Mouse (Mus musculus) mouse trophoblast stem cell (cell line): ENCODE measurements around the gene Sec14l1.

Experiments used
- in situ Hi-C, 2 experiments: fragments of 300-500 bp; cut with MseI, MboI; formaldehyde crosslinking; loops; 2 replicates in 1 of 2; 3 replicates in 1 of 2; pipeline ENCODE4 v1.15.1; 2025

Gene Sec14l1

DNA sequence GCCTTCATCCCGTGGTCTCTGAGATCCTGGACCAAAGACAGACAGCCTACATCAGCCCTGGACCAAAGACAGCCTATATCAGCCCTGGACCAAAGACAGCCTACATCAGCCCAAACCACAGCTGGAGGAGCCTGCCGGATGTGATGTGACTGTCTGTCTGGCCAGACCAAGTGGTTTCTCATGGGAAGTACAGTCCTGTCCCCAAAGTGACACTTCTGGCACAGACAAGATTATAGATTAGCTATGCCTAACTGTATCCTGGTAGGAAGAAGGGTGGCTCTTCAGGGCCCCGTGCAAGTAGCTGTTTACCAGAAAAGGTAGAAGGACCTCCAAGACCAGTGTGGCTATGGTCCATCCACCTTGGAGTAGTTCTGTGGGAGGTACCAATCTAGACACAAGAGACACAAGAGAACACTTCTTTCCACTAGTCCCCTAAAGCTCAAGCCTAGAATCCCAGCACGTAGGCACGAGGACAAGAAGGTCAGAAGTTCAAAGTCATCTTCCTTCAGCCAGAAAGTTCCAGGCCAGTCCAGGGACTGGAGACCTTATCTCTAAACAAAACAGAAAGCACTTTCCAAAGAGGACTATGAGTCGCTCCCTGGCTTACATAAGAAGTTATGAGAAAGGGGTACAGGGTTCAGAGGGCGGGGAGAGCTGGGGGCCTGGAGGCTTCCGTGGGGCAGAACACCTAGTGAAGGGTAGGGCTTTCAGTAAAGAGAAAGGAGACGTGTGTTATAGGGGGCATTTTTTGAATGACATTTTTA lies 27.8 kb upstream of the Sec14l1 start:
- in situ Hi-C loops, result no loop called here

- in situ Hi-C loops, result no loop called here
Measured at GRCm38 (mm10) chr11:117088271-117088991, 26.5 kb upstream of the Sec14l1 start.

DNA sequence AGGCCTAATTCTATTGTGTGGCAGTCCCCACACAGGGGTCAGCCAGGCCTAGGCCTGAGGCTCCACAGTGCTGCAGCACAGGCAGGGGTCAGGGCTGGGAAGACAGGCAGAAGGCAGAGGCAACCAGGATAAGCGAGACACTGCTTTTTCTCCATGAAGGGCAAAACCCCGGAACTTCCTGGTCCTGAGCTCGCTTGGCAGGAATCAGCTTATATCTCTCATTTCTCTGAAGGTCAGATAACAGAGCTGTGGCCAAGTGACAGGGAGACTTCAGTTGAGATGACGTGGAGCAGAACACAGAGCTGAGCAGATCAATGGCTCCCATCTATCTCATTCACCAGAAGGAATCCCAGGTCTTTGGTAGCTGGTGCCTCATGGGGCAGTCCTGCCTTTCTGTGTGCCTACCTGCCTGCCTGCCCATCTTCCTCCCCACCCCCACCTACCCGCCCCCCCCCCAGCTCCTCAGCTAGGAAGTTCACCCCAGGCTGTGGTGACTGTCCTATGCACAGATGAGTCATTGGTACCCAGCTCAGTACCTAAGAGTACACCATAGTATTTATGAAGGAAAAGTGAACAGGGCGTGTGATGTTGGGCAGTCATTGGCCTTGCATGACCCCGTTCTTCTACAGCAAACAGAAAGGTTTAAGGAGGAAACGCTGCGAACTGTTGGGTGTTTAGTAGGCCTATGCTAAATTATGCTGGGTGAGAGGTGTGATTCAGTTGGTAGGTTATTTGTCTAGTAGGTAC lies 25.1 kb upstream of the Sec14l1 start:
- in situ Hi-C loops, result no loop called here

GRCm38 (mm10) chr11:117091406-117091805 lies 23.6 kb upstream of the Sec14l1 start:
- in situ Hi-C loops, result no loop called here

- in situ Hi-C loops, result no loop called here
Measured at GRCm38 (mm10) chr11:117091845-117092244, 23.1 kb upstream of the Sec14l1 start.

GRCm38 (mm10) chr11:117092711-117093110 lies 22.3 kb upstream of the Sec14l1 start:
- in situ Hi-C loops, result no loop called here

- in situ Hi-C loops, result no loop called here
Measured at GRCm38 (mm10) chr11:117093900-117094552, 20.9 kb upstream of the Sec14l1 start.

GRCm38 (mm10) chr11:117094646-117095045 lies 20.3 kb upstream of the Sec14l1 start:
- in situ Hi-C loops, result no loop called here

GRCm38 (mm10) chr11:117097021-117097420 lies 17.9 kb upstream of the Sec14l1 start:
- in situ Hi-C loops, result no loop called here

DNA sequence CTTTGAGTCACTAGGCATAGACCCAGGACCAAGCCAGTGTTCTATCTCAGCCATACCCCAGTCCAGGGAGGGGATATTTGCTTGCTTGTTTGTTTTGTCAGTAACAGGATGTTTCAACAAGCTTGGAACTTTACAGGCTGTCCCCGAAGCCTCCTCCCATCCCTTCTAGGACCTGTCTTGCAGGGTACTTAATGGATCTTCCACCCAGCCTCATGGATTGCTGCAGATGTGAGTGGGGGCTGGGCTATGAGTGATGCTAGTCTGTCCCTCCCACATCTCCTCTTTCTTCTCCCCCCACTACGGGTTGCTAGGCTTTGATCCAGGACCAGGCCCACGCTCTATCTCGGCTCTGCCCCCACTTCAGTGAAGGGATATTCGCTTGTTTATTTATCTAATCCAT lies 16.8 kb upstream of the Sec14l1 start:
- in situ Hi-C loops, result no loop called here

DNA sequence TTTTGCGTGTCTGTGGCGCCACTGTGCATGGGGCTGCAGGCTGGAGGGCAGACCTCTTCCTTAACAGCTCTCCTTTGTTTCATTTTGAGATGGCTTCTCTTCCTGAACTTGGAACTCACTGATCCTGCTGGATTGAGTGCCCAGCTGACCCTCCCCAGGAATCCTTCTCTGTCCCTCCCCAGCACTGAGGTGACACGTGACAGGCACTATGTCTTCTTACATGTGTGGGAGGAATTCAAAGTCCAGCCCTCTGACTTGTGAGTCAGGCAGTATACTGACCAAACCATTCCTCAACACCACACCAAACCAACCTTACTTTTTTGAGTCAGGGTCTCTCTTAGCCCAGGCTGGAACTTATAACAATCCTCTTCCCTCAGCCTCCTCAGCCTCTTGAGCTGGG lies 16.2 kb upstream of the Sec14l1 start:
- in situ Hi-C loops, result no loop called here

DNA sequence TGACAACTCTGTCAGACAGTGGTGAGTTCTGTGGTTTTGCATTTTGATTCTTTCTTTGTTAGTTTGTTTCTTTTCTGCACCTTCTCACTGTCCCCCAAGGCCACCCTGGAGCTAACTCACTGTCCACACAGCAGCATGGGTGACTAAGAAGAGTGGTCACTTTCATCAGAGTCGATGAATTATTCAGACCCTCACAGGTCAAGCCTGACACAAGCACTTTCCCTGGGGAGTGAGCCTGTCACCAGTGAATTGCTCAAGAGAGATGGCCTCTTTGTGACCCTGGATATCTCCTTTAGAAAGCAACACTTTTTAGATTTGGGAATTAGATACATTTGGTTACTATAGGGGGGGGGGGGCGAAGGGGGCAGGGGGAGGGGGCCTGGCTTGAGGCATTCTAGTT lies 15.6 kb upstream of the Sec14l1 start:
- in situ Hi-C loops, result no loop called here

DNA sequence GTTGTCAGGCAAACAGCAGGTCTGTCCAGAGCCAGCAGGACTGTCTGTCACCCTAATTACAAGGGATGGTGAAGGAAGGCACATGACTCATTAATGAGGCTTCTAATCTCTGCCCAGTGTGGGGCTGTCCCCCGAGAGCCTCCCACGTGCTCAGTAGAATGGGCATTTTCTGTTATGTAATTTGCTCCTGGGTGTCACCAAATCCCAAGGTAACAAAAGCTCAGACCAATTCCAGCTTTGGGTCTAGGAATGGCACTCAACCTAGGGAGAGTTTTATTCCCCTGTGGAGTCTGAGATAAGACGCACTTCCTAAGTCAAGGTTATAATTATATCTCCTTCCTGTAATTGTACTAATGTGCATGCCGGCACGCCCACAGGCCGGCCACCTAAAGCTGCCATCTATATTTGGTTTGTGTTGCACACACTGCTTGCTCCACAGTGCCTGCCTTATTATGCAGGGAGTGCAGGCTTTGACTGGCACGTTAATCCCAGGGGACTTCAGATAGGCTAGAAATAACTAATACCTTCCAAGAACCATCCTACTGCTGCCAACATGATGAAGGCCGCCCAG lies 13.5 kb upstream of the Sec14l1 start:
- in situ Hi-C loops, result no loop called here

- in situ Hi-C loops, result no loop called here
Measured at GRCm38 (mm10) chr11:117101925-117102717, 12.8 kb upstream of the Sec14l1 start.

DNA sequence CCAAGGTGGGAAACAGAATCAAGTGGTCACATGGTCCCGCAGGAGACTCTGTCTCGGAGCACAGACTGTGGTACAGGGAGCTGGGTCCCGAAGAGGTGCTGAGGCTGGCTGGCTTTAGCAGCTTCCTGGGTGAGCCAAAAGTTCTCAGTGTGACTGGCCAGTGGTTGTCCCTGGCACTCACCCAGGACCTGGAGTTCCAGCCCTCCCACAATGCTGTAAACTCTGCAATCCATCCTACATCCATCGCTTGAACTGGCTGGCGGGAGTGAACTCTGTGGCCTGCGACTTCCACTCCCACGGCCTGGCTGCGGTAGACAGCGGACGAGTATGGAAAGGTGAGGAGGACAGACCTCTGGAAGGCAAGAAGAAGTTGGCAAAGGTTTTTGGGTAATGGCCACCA lies 11.4 kb upstream of the Sec14l1 start:
- in situ Hi-C loops, result no loop called here

DNA sequence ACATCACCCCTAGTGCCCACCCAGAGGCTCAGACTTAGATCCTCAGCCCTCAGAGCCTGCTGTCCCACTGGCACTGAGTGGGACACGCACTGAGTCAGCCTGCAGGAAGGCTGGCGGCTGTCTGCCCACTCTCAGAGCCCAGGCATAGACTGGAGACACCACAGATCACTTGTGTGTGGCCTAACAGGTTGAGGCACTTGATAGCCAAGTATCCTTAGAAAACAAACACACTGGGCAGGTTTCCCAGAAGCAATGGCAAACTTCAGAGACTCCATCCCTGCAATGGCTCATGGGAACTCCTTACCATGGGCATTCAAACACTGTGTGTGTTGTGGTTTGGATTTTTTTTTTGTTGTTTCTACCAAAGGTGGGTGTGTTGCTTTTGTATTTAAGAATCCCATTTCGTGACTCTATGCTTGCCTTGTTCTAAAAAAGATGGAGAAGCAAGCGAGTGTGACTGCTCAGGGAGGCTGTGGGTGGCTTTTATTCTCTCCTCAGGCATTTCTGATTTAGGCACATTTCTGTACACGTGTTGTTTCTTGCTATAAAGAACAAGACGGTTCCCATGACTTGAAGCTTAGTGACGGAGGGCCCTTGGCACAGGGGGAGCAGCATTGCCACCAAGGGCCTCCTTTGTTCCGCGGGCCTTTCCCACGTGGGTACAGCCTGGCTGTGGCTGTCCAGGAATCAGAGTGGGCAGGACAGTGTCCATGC lies 10.8 kb upstream of the Sec14l1 start:
- in situ Hi-C loops, result no loop called here

- in situ Hi-C loops, result no loop called here
Measured at GRCm38 (mm10) chr11:117105315-117105714, 9.7 kb upstream of the Sec14l1 start.

DNA sequence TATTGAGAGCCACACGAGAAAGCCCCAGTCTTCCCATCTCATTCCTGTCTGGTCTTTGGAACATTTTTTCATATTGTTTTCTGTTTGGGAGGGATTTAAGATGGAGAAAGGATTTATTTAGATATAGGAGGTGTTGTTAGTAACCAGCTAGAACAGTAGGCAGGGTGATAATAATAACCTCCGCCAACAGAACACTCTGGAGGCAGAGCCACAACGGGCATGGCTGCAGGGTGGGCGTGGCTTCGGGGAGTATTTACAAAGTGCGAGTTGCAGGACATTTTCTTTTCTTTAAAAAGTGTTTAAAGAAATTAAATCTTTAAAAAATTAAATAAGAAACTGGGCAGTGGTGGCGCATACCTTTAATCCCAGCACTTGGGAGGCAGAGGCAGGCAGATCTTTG lies 9.1 kb upstream of the Sec14l1 start:
- in situ Hi-C loops, result no loop called here

- in situ Hi-C loops, result no loop called here
Measured at GRCm38 (mm10) chr11:117106633-117107334, 8.2 kb upstream of the Sec14l1 start.

GRCm38 (mm10) chr11:117107837-117108236 lies 7.1 kb upstream of the Sec14l1 start:
- in situ Hi-C loops, result no loop called here
